Mouse (Mus musculus): Measurements from ENCODE around the gene Gm10644.

The Gm10644 gene

GRCm38 (mm10) chr8:83980250-83980649 lies 25.2 kb upstream of the Gm10644 start:
- no peak for DNase-seq

GRCm38 (mm10) chr8:83978200-83978599 lies 23.2 kb upstream of the Gm10644 start:
- DNase-seq: no peak

- DNase-seq: peak; percentile 45 to 49
These were observed 22.6 kb upstream of the Gm10644 start for GRCm38 (mm10) chr8:83977646-83978045.

GRCm38 (mm10) chr8:83976779-83977350 lies 21.9 kb upstream of the Gm10644 start:
- DNase-seq: peak in 1 of 2 experiments; percentile 16

GRCm38 (mm10) chr8:83976101-83976630 lies 21.2 kb upstream of the Gm10644 start:
- peak; percentile 20 to 66 for DNase-seq

GRCm38 (mm10) chr8:83974521-83974920 lies 19.5 kb upstream of the Gm10644 start:
- no peak for DNase-seq

GRCm38 (mm10) chr8:83973161-83974031 lies 18.4 kb upstream of the Gm10644 start:
- DNase-seq: no peak

GRCm38 (mm10) chr8:83972150-83973120 lies 17.4 kb upstream of the Gm10644 start, which contains the start of gene Prkaca:
Gene Prkaca, plus strand, starts transcription at chr8:83972993.
- DNase-seq: peak; percentile 99

GRCm38 (mm10) chr8:83971661-83972060 lies 16.7 kb upstream of the Gm10644 start:
- no peak for DNase-seq

GRCm38 (mm10) chr8:83971121-83971520 lies 16.1 kb upstream of the Gm10644 start:
- no peak for DNase-seq

- DNase-seq: no peak
These were observed 12.7 kb upstream of the Gm10644 start for GRCm38 (mm10) chr8:83967701-83968100.

- DNase-seq: peak in 1 of 2 experiments; percentile 14
These were observed 9.2 kb upstream of the Gm10644 start for GRCm38 (mm10) chr8:83964015-83964765.

GRCm38 (mm10) chr8:83956789-83957188 lies 1.8 kb upstream of the Gm10644 start:
- no peak for DNase-seq

- no peak for DNase-seq
These were observed 883 bp upstream of the Gm10644 start for GRCm38 (mm10) chr8:83955958-83956218.

- DNase-seq: no peak
These were observed 278 bp downstream of the Gm10644 start for GRCm38 (mm10) chr8:83954749-83955105.

- DNase-seq: no peak
These were observed 9.5 kb downstream of the Gm10644 start for GRCm38 (mm10) chr8:83945540-83945939.

GRCm38 (mm10) chr8:83942446-83942845 lies 12.6 kb downstream of the Gm10644 start:
- DNase-seq: no peak

GRCm38 (mm10) chr8:83941066-83941677 lies 13.8 kb downstream of the Gm10644 start:
- no peak for DNase-seq

- no peak for DNase-seq
These were observed 16.7 kb downstream of the Gm10644 start for GRCm38 (mm10) chr8:83938330-83938729.

- no peak for DNase-seq
These were observed 17.4 kb downstream of the Gm10644 start for GRCm38 (mm10) chr8:83937645-83938044.

GRCm38 (mm10) chr8:83935435-83935834 lies 19.6 kb downstream of the Gm10644 start:
- no peak for DNase-seq

- no peak for DNase-seq
These were observed 20.0 kb downstream of the Gm10644 start for GRCm38 (mm10) chr8:83934994-83935393.

Data from kidney, adult 8-10 months (tissue).